Mouse (Mus musculus): ENCODE data around the gene Lefty2. TPM values are rescaled to one million over a fixed set of nuclear protein-coding genes. Genes with fewer than 3 reads are reported as not detected.
"Not testable (repeated sequence)": the region's sequence is repeated elsewhere in the genome, so short reads cannot be mapped to it uniquely, and the experiment has no call there.

The Lefty2 gene
- polyA plus RNA-seq, 1 experiment from 2014 or later = not detected

- no peak for TF ChIP-seq CTCF (IDR thresholded peaks at IDR 0.05; ENCODE audit: low read depth)
- peak overlapping the region; percentile 49; the same call in 1 of the 2 replicates for H3K4me2 ChIP-seq (replicated peaks; ENCODE audit: low read depth)
- 0 out of 2 replicates have a peak, but pooled peaks cover 4% of the 10 kb centered on the region for H3K4me1 ChIP-seq (replicated peaks; ENCODE audit: control insufficient read depth, insufficient read depth, low read length)
- no peak overlapping the region for H3K4me3 ChIP-seq (ENCODE audit: low read depth, low read length)
- H3K27me3 ChIP-seq (replicated peaks; ENCODE audit: control insufficient read depth, insufficient read depth, low read length) = peaks cover 4% of the 10 kb centered on the region; the same call in 1 of the 2 replicates
- ATAC-seq = 0 out of 2 replicates have a peak, but pooled peaks have one; percentile 7
- H3K9ac ChIP-seq (ENCODE audit: low read depth, low read length) = no peak overlapping the region
- no peaks in the 10 kb centered on the region for H3K9me3 ChIP-seq (ENCODE audit: control insufficient read depth)
- no peak overlapping the region for H3K27ac ChIP-seq (ENCODE audit: low read depth, low read length)
- 65% methylated on average over 7 of the region's 7 CpGs for WGBS
- H3K36me3 ChIP-seq (ENCODE audit: control insufficient read depth, insufficient read depth) = no peaks in the 10 kb centered on the region
Measured at GRCm38 (mm10) chr1:180889172-180889571, 3.7 kb upstream of the Lefty2 start.

DNA sequence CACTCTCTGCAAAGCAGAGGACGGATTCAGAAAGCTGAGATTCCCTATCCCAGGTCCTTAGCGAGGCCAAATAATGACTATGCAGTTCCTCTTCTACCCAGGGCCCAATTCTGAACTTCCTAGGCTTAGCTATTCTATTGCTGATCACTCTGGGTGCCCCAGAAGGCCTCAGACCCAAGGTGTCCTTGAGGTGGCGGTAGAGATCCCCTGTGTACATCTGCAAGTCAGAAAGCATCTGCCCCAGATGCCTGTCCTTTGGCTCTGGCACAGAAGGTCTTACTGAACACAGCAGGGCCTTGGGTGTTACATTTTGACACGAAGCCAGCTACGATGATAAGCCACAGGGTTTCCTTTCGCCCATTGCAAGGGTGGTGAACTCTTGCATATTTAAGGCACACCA lies 3.1 kb upstream of the Lefty2 start:
- Histone ChIP-seq H3K9me3 (ENCODE audit: control insufficient read depth) (no peaks in the 10 kb centered on the region), H3K27ac (ENCODE audit: low read depth, low read length) (no peak overlapping the region), H3K4me1 (replicated peaks; ENCODE audit: control insufficient read depth, insufficient read depth, low read length) (0 out of 2 replicates have a peak, but pooled peaks cover 4% of the 10 kb centered on the region), H3K4me2 (replicated peaks; ENCODE audit: low read depth) (no peak overlapping the region), H3K27me3 (replicated peaks; ENCODE audit: control insufficient read depth, insufficient read depth, low read length) (peaks cover 7% of the 10 kb centered on the region; the same call in 1 of the 2 replicates), H3K9ac (ENCODE audit: low read depth, low read length) (no peak overlapping the region), H3K4me3 (ENCODE audit: low read depth, low read length) (no peak overlapping the region), H3K36me3 (ENCODE audit: control insufficient read depth, insufficient read depth) (no peaks in the 10 kb centered on the region)
- peak; percentile 57 for TF ChIP-seq CTCF (IDR thresholded peaks at IDR 0.05; ENCODE audit: low read depth)
- 62% methylated on average over 6 of the region's 6 CpGs for WGBS
- ATAC-seq = no peak

GRCm38 (mm10) chr1:180894088-180894987 lies 1.4 kb downstream of the Lefty2 start:
- not testable (repeated sequence) for ATAC-seq; H3K9me3 ChIP-seq (ENCODE audit: control insufficient read depth); H3K4me3 ChIP-seq (ENCODE audit: low read depth, low read length); H3K9ac ChIP-seq (ENCODE audit: low read depth, low read length); H3K36me3 ChIP-seq (ENCODE audit: control insufficient read depth, insufficient read depth); H3K27ac ChIP-seq (ENCODE audit: low read depth, low read length); H3K4me1 ChIP-seq (replicated peaks; ENCODE audit: control insufficient read depth, insufficient read depth, low read length)
- 0 out of 2 replicates have a peak overlapping the region, but pooled peaks have one; percentile 6 for H3K4me2 ChIP-seq (replicated peaks; ENCODE audit: low read depth)
- H3K27me3 ChIP-seq (replicated peaks; ENCODE audit: control insufficient read depth, insufficient read depth, low read length) = peaks cover 14% of the 10 kb centered on the region; the same call in 1 of the 2 replicates
- WGBS = 7% methylated on average over 45 of the region's 51 CpGs

GRCm38 (mm10) chr1:180901107-180901506 lies 8.2 kb downstream of the Lefty2 start:
- Histone ChIP-seq H3K9me3 (ENCODE audit: control insufficient read depth) (no peaks in the 10 kb centered on the region), H3K9ac (ENCODE audit: low read depth, low read length) (no peak overlapping the region), H3K4me3 (ENCODE audit: low read depth, low read length) (no peak overlapping the region), H3K27ac (ENCODE audit: low read depth, low read length) (no peak overlapping the region), H3K4me1 (replicated peaks; ENCODE audit: control insufficient read depth, insufficient read depth, low read length) (no peaks in the 10 kb centered on the region; the same call in 1 of the 2 replicates), H3K27me3 (replicated peaks; ENCODE audit: control insufficient read depth, insufficient read depth, low read length) (no peaks in the 10 kb centered on the region), H3K4me2 (replicated peaks; ENCODE audit: low read depth) (no peak overlapping the region), H3K36me3 (ENCODE audit: control insufficient read depth, insufficient read depth) (no peaks in the 10 kb centered on the region)
- peak; percentile 80 for TF ChIP-seq CTCF (IDR thresholded peaks at IDR 0.05; ENCODE audit: low read depth)
- no peak for ATAC-seq
- WGBS = 2% methylated on average over 4 of the region's 4 CpGs

- 29% methylated on average over 5 of the region's 5 CpGs for WGBS
- H3K36me3 ChIP-seq (ENCODE audit: control insufficient read depth, insufficient read depth) = peaks cover 12% of the 10 kb centered on the region
- no peak for ATAC-seq
Measured at GRCm38 (mm10) chr1:180902915-180903314, 10.0 kb downstream of the Lefty2 start.

GRCm38 (mm10) chr1:180903666-180904038 lies 10.7 kb downstream of the Lefty2 start:
- H3K36me3 ChIP-seq (ENCODE audit: control insufficient read depth, insufficient read depth) = peaks cover 13% of the 10 kb centered on the region
- 0 out of 2 replicates have a peak overlapping the region, but pooled peaks have one; percentile 17 for H3K9ac ChIP-seq (ENCODE audit: low read depth, low read length)
- no peaks in the 10 kb centered on the region for H3K27me3 ChIP-seq (replicated peaks; ENCODE audit: control insufficient read depth, insufficient read depth, low read length)
- H3K27ac ChIP-seq (ENCODE audit: low read depth, low read length) = no peak overlapping the region
- no peaks in the 10 kb centered on the region; the same call in 1 of the 2 replicates for H3K4me1 ChIP-seq (replicated peaks; ENCODE audit: control insufficient read depth, insufficient read depth, low read length)
- WGBS = 24% methylated on average over 10 of the region's 10 CpGs
- TF ChIP-seq CTCF (IDR thresholded peaks at IDR 0.05; ENCODE audit: low read depth) = no peak
- ATAC-seq = 0 out of 2 replicates have a peak, but pooled peaks have one; percentile 14
- H3K4me3 ChIP-seq (ENCODE audit: low read depth, low read length) = peak overlapping the region; percentile 64
- H3K9me3 ChIP-seq (ENCODE audit: control insufficient read depth) = no peaks in the 10 kb centered on the region
- peak overlapping the region; percentile 97 for H3K4me2 ChIP-seq (replicated peaks; ENCODE audit: low read depth)

More at GRCm38 (mm10) chr1:180902915-180903314, 10.0 kb downstream of the Lefty2 start:
- Histone ChIP-seq H3K27ac (ENCODE audit: low read depth, low read length) (no peak overlapping the region), H3K4me1 (replicated peaks; ENCODE audit: control insufficient read depth, insufficient read depth, low read length) (no peaks in the 10 kb centered on the region; the same call in 1 of the 2 replicates), H3K4me2 (replicated peaks; ENCODE audit: low read depth) (no peak overlapping the region), H3K4me3 (ENCODE audit: low read depth, low read length) (no peak overlapping the region), H3K9ac (ENCODE audit: low read depth, low read length) (no peak overlapping the region), H3K9me3 (ENCODE audit: control insufficient read depth) (no peaks in the 10 kb centered on the region), H3K27me3 (replicated peaks; ENCODE audit: control insufficient read depth, insufficient read depth, low read length) (no peaks in the 10 kb centered on the region)
- no peak for TF ChIP-seq CTCF (IDR thresholded peaks at IDR 0.05; ENCODE audit: low read depth)

Data from intestine, postnatal 0 days (tissue).